Mouse (Mus musculus): Measurements from ENCODE around the gene D430042O09Rik. TPM values are rescaled to one million over a fixed set of nuclear protein-coding genes. Genes with fewer than 3 reads are reported as not detected.

The D430042O09Rik gene
- polyA plus RNA-seq, 1 experiment, result 2.6 TPM

- TF ChIP-seq GATA1 (IDR thresholded peaks at IDR 0.05; ENCODE audit: borderline replicate concordance, low read length) (no peak), FLI1 (IDR thresholded peaks at IDR 0.05; ENCODE audit: low read length) (no peak)
- Histone ChIP-seq H3K4me3 (replicated peaks) (no peak overlapping the region), H3K27me3 (replicated peaks) (no peaks in the 10 kb centered on the region), H3K9me3 (peaks cover 2% of the 10 kb centered on the region; the same call in 1 of the 2 replicates), H3K36me3 (replicated peaks; ENCODE audit: low read length) (peaks cover 12% of the 10 kb centered on the region), H3K4me1 (peaks cover 18% of the 10 kb centered on the region)
These were observed 24.0 kb downstream of the D430042O09Rik start for GRCm38 (mm10) chr7:125731679-125732078.

GRCm38 (mm10) chr7:125733791-125734190 lies 26.1 kb downstream of the D430042O09Rik start:
- H3K9me3 ChIP-seq, result no peaks in the 10 kb centered on the region
- no peaks in the 10 kb centered on the region for H3K27me3 ChIP-seq (replicated peaks)
- TF ChIP-seq FLI1 (IDR thresholded peaks at IDR 0.05; ENCODE audit: low read length) (no peak), GATA1 (IDR thresholded peaks at IDR 0.05; ENCODE audit: borderline replicate concordance, low read length) (no peak)
- H3K4me1 ChIP-seq, result peaks cover 18% of the 10 kb centered on the region
- H3K36me3 ChIP-seq (replicated peaks; ENCODE audit: low read length), result peaks cover 3% of the 10 kb centered on the region
- H3K4me3 ChIP-seq (replicated peaks), result no peak overlapping the region

- Histone ChIP-seq H3K4me1 (peaks cover 10% of the 10 kb centered on the region; the same call in 1 of the 2 replicates), H3K36me3 (replicated peaks; ENCODE audit: low read length) (no peaks in the 10 kb centered on the region), H3K27me3 (replicated peaks) (no peaks in the 10 kb centered on the region), H3K9me3 (no peaks in the 10 kb centered on the region), H3K4me3 (replicated peaks) (no peak overlapping the region)
- TF ChIP-seq GATA1 (IDR thresholded peaks at IDR 0.05; ENCODE audit: borderline replicate concordance, low read length), result no peak
- TF ChIP-seq FLI1 (IDR thresholded peaks at IDR 0.05; ENCODE audit: low read length), result no peak
These were observed 28.8 kb downstream of the D430042O09Rik start for GRCm38 (mm10) chr7:125736366-125737015.

- Histone ChIP-seq H3K4me3 (replicated peaks) (no peak overlapping the region), H3K36me3 (replicated peaks; ENCODE audit: low read length) (peaks cover 6% of the 10 kb centered on the region), H3K4me1 (peaks cover 28% of the 10 kb centered on the region), H3K27me3 (replicated peaks) (no peaks in the 10 kb centered on the region), H3K9me3 (no peaks in the 10 kb centered on the region)
- no peak for TF ChIP-seq GATA1 (IDR thresholded peaks at IDR 0.05; ENCODE audit: borderline replicate concordance, low read length)
- TF ChIP-seq FLI1 (IDR thresholded peaks at IDR 0.05; ENCODE audit: low read length), result no peak
These were observed 32.8 kb downstream of the D430042O09Rik start for GRCm38 (mm10) chr7:125740521-125740920.

GRCm38 (mm10) chr7:125741271-125741703 lies 33.6 kb downstream of the D430042O09Rik start:
- Histone ChIP-seq H3K9me3 (no peaks in the 10 kb centered on the region), H3K4me3 (replicated peaks) (no peak overlapping the region), H3K4me1 (peaks cover 27% of the 10 kb centered on the region), H3K36me3 (replicated peaks; ENCODE audit: low read length) (peaks cover 6% of the 10 kb centered on the region), H3K27me3 (replicated peaks) (no peaks in the 10 kb centered on the region)
- TF ChIP-seq FLI1 (IDR thresholded peaks at IDR 0.05; ENCODE audit: low read length) (no peak), GATA1 (IDR thresholded peaks at IDR 0.05; ENCODE audit: borderline replicate concordance, low read length) (no peak)

- no peaks in the 10 kb centered on the region for H3K9me3 ChIP-seq
- TF ChIP-seq GATA1 (IDR thresholded peaks at IDR 0.05; ENCODE audit: borderline replicate concordance, low read length), result no peak
- no peak for TF ChIP-seq FLI1 (IDR thresholded peaks at IDR 0.05; ENCODE audit: low read length)
- H3K27me3 ChIP-seq (replicated peaks), result no peaks in the 10 kb centered on the region
- peaks cover 27% of the 10 kb centered on the region for H3K4me1 ChIP-seq
- no peak overlapping the region for H3K4me3 ChIP-seq (replicated peaks)
- peaks cover 6% of the 10 kb centered on the region for H3K36me3 ChIP-seq (replicated peaks; ENCODE audit: low read length)
These were observed 37.1 kb downstream of the D430042O09Rik start for GRCm38 (mm10) chr7:125744774-125745173.

GRCm38 (mm10) chr7:125746621-125747315 lies 39.1 kb downstream of the D430042O09Rik start:
- Histone ChIP-seq H3K4me1 (peaks cover 20% of the 10 kb centered on the region), H3K27me3 (replicated peaks) (no peaks in the 10 kb centered on the region), H3K36me3 (replicated peaks; ENCODE audit: low read length) (peaks cover 15% of the 10 kb centered on the region), H3K4me3 (replicated peaks) (no peak overlapping the region), H3K9me3 (no peaks in the 10 kb centered on the region)
- no peak for TF ChIP-seq GATA1 (IDR thresholded peaks at IDR 0.05; ENCODE audit: borderline replicate concordance, low read length)
- TF ChIP-seq FLI1 (IDR thresholded peaks at IDR 0.05; ENCODE audit: low read length), result no peak

- Histone ChIP-seq H3K9me3 (no peaks in the 10 kb centered on the region), H3K4me1 (peaks cover 20% of the 10 kb centered on the region), H3K36me3 (replicated peaks; ENCODE audit: low read length) (peaks cover 15% of the 10 kb centered on the region), H3K4me3 (replicated peaks) (no peak overlapping the region), H3K27me3 (replicated peaks) (no peaks in the 10 kb centered on the region)
- no peak for TF ChIP-seq GATA1 (IDR thresholded peaks at IDR 0.05; ENCODE audit: borderline replicate concordance, low read length)
- TF ChIP-seq FLI1 (IDR thresholded peaks at IDR 0.05; ENCODE audit: low read length), result no peak
These were observed 39.6 kb downstream of the D430042O09Rik start for GRCm38 (mm10) chr7:125747316-125747690.

GRCm38 (mm10) chr7:125748186-125748585 lies 40.5 kb downstream of the D430042O09Rik start:
- H3K36me3 ChIP-seq (replicated peaks; ENCODE audit: low read length), result peaks cover 19% of the 10 kb centered on the region
- H3K4me3 ChIP-seq (replicated peaks), result no peak overlapping the region
- TF ChIP-seq GATA1 (IDR thresholded peaks at IDR 0.05; ENCODE audit: borderline replicate concordance, low read length), result no peak
- TF ChIP-seq FLI1 (IDR thresholded peaks at IDR 0.05; ENCODE audit: low read length), result no peak
- peaks cover 20% of the 10 kb centered on the region for H3K4me1 ChIP-seq
- H3K27me3 ChIP-seq (replicated peaks), result no peaks in the 10 kb centered on the region
- H3K9me3 ChIP-seq, result no peaks in the 10 kb centered on the region

- Histone ChIP-seq H3K9me3 (no peaks in the 10 kb centered on the region), H3K4me3 (replicated peaks) (no peak overlapping the region), H3K4me1 (peaks cover 3% of the 10 kb centered on the region; the same call in 1 of the 2 replicates), H3K36me3 (replicated peaks; ENCODE audit: low read length) (peaks cover 40% of the 10 kb centered on the region), H3K27me3 (replicated peaks) (no peaks in the 10 kb centered on the region)
- TF ChIP-seq GATA1 (IDR thresholded peaks at IDR 0.05; ENCODE audit: borderline replicate concordance, low read length) (no peak), FLI1 (IDR thresholded peaks at IDR 0.05; ENCODE audit: low read length) (no peak)
These were observed 45.1 kb downstream of the D430042O09Rik start for GRCm38 (mm10) chr7:125752699-125753325.
